Mouse (Mus musculus) telencephalon, adult 2 months (tissue): ENCODE measurements at regions not wholly inside any gene's neighbourhood (a gene's known extent, or its start where the extent isn't known, plus 50 kb on each side); places are given as distances from the start of the nearest gene placed in this dataset.

ENCODE experiments used
- DNase-seq: peaks from one replicate; pipeline ENCODE4 v3.0.0-alpha.2; 2011; ENCODE audit warnings: low read depth, low spot score

DNA sequence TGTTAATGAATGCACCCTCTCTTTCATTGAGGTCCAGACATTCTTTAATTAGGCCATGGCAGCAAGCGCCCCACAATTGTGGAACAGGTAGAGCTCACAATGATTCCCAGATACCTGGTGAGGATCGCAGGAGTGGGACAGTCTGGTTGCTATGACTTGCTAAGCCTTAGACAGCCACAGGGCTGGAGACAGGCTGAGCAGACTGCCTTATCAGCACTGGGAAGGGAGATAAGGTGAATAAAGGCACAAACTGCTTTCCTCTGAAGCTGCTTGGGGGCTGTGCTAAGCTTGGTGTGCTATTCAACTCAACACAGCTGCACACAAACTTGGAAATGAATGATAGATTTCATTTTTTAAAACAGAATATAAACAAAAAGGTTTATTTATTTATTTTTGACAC lies 159.8 kb upstream of the Masp1 start:
- no peak for DNase-seq

DNA sequence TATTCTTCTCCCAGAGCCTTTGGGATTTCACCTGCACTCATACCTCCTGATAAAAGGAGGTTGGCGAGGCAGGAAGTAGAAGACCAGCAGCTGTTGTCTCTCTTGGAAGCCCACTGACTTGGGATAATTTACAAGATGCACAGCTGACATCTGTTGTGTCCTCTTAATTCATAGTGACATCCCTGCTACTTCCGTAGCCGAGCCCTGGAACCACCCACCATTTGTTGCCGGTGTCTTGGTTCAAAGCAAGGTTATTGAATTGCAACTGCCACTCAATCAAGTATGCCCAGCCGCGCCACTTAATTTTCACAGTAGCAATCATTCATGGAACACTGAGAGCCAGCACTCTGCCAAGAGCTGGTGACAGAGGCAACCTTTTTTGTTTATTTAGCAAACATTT lies 151.8 kb upstream of the Masp1 start:
- no peak for DNase-seq

DNA sequence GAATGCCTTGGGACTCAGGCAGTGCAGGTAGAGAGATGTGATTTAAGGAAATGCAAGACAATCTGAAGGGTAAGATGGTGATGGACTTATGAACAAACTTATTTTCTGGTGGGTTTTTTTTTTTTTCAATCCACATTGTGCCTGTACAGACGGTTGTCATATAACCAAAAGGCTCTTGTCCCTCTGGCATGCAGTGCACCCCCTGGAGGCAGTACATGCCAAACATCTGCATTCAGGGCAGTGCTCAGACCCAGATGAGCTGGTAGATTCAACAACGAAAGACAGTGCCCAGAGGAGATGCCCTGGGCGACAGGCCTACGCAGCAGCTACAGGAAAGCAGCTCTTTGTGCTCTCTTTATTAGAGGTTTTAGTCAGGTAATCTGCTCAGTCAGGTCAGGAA lies 149.5 kb upstream of the Masp1 start:
- no peak for DNase-seq

DNA sequence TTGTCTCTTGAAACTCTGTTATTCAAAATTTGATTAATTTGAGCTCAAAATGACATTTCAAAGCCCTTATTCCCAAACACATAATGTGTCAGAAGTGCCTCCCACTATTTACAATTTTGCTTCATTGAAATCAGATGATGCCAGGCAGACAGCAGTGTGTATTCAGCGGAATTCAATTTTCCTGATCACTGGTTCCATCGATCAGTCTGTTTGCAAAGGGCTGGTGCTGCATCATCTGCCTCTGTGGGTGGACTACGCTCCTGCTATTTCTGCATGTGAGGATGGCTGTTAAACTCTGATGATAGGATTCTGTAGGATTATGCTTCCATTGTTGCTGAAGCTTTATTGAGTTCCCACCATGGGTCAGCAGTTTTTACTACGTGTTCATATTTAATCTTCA lies 149.0 kb upstream of the Masp1 start:
- DNase-seq, result no peak
